Mouse (Mus musculus) limb, embryonic 15.5 days (tissue): ENCODE data around the gene Pak1. TPM values are rescaled to one million over a fixed set of nuclear protein-coding genes. Genes with fewer than 3 reads are reported as not detected.

Experiments used
- polyA plus RNA-seq: library from polyadenylated mRNA; unstranded; fragments of >200 nt; fragmentation: Nextera tagmentation; extraction: Ambion mirVana; gene quantifications from 2 replicates; pipeline ENCODE4 v1.2.1, GENCODE M21; 2015

Gene Pak1
- polyA plus RNA-seq, 1 experiment from 2014 or later = 16.6 TPM

Other genes starting within 250 kb of the Pak1 start
- 72.2 and 97.0 TPM in 2 replicates for gene Aamdc, start 209.0 kb upstream of the Pak1 start, polyA plus RNA-seq
- gene Rsf1, start 208.7 kb upstream of the Pak1 start, polyA plus RNA-seq = 19.7 and 22.8 TPM in 2 replicates
- 175 and 177 TPM in 2 replicates for gene Clns1a, start 91.9 kb upstream of the Pak1 start, polyA plus RNA-seq
- gene Aqp11, start 50.3 kb upstream of the Pak1 start, polyA plus RNA-seq = 2.5 and 3.6 TPM in 2 replicates
- gene Gdpd4, start 131.4 kb downstream of the Pak1 start, polyA plus RNA-seq = not detected in 2 replicates